Mouse (Mus musculus): ENCODE data around the gene Usp49. TPM values are rescaled to one million over a fixed set of nuclear protein-coding genes. Genes with fewer than 3 reads are reported as not detected.
"Not testable (repeated sequence)": the region's sequence is repeated elsewhere in the genome, so short reads cannot be mapped to it uniquely, and the experiment has no call there.

Usp49 gene
- total RNA-seq, 2 experiments from 2014 or later: 9.7 to 10.8 TPM

DNA sequence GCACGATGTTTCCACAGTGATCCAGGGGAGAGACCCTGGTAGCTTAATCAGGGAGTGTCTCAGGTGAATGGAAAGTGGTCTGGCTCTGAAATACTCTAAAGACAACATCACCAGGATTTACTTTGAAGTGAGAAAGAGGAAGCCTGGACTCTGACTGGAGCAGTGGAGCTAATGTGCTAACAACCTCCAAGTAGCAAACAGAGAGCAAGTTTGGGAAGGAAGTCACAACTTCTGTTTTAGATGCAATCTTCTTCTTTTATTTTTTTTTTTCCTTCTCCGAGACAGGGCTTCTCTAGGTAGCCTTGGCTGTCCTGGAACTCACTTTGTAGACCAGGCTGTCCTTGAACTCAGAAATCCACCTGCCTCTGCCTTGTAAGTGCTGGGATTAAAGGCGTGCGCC, 21.3 kb upstream of the Usp49 start:
- no peak for DNase-seq (ENCODE audit: low spot score in 2 of 2)

DNA sequence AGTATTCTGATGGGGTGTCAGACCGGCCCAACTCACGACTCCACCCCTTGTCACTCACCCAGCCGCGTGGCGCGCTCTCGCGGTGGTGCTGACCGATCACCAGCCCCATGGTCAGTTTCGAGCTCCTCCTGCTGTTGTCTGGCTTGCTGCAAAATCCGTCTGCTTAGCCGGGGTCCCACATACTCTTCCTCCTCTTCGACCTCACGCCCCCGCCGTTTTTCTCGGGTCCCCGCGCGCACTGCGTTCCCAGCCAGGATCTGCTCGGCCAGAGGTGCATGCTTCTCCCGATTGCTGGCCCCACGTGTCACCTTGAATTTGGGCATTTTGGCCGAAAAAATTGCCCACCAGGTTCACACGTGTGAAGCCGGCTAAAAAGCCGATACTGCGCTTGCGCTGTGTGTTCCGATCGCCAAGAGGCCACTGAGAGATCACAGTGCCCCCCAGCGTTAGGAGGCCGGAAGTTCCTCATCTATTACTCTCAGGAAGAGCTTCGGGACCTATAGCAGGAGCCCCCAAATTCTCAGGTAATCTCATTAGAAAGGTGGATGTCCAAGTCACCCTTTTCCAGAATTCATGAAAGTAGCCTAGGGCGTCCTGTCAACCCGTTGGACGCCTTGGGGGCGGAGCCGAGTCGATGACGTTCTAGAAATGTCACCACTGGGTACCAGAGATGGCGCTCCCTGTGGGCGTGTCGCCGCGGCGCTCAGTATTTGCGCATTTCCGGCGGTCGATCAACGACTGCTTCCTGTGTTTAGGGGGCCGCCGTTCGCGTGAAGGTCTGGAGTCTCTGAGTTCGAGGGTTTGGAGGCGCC, 19.4 kb upstream of the Usp49 start, which contains the start of the genes Bysl, Med20 and Gm20517:
Bysl (minus strand) TSS at position 644 of the 812 bp plus-strand sequence.
Med20 (plus strand) TSS at position 734 of the 812 bp plus-strand sequence.
Gm20517 (plus strand) TSS at position 741 of the 812 bp plus-strand sequence.
- peak; percentile 93 to 97 for DNase-seq (ENCODE audit: low spot score in 2 of 2)

DNA sequence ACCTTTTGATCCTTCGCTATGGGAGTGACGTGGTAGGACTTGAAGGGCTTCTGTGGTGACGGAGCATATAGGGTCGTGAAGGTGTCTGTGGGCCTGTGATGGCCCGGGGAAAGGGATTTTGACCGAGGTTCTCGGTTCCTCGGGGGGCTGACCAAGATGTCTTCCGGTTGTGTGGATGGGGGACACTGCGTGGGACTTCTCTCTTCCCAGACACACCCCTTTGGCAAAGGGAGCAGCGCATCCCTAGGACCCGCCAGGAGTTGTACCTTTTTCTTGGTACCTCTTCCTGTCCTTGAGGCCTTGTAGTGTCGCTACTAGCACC, 18.9 kb upstream of the Usp49 start:
- no peak for DNase-seq (ENCODE audit: low spot score in 2 of 2)

DNA sequence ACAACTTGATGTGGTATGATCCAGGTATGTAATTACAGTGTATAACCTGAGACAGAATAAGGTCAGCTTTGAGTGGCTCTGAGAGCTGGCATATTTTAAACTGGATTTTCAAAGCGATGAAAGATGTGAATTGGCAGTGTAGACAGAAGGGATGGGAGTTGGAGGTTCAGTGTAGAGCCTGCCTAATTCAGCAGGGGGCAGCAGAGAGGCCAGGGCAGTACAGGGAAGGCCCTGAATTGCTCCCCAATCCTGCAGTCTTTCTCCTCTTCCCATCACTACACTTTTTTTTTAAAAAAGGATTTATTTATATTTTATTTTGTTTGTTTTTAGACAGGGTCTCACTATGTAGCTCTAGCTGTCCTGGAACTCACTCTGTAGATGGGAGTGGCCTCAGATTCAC, 16.5 kb upstream of the Usp49 start:
- DNase-seq (ENCODE audit: low spot score in 2 of 2): peak in 1 of 2 experiments; percentile 47

GRCm38 (mm10) chr17:47616119-47616518, 14.4 kb upstream of the Usp49 start:
- DNase-seq (ENCODE audit: low spot score in 2 of 2): no peak

DNA sequence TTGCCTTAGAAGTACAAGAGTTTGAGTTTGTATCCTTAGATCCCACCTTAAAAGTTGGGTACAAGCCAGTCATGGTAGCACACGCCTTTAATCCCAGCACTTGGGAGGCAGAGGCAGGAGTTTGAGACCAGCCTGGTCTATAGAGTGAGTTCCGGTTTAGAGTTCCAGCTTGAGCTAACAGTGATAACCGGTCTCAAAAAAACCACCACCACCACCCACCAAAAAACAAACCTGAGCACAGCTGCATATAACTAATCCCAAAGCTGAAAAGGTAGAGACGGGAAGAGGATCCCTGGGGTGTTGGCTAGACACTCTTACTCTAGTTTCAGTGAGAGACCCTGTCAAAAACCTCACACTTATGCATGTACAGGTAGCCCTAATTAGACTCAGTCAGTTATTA, 13.8 kb upstream of the Usp49 start:
- DNase-seq (ENCODE audit: low spot score in 2 of 2): no peak

DNA sequence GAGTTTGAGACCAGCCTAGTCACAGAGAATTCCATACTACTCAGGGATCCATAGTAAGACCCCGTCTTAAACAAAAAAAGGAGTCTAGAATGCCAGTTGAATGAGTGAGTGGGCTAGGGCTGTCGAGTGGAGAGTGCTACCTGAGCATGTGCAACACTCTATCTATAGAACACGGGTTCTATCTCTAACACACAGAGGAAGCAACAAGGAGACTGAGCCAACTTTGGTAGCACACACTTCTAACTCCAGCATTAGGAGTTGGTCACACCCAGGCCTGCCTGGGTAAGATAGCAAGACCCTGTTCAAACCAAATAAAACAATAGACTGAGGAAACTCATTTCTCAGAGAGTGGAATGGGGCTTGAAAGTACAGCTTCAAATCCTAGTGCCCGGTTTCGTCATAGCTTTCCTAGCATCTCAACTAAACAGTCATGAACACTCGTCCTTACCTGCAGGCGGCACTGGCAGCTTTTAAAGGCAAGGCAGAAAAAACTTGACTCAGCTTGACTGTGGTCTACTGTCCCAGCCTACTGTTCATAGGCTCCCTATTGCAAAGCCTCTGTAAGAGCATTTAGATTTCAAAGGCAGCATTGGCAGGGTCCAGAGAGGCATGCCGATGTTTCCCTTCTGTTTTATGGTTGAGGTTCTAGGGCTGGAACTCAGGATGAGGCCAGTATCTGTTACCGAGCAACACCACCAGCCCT, 12.7 kb upstream of the Usp49 start:
- no peak for DNase-seq (ENCODE audit: low spot score in 2 of 2)

DNA sequence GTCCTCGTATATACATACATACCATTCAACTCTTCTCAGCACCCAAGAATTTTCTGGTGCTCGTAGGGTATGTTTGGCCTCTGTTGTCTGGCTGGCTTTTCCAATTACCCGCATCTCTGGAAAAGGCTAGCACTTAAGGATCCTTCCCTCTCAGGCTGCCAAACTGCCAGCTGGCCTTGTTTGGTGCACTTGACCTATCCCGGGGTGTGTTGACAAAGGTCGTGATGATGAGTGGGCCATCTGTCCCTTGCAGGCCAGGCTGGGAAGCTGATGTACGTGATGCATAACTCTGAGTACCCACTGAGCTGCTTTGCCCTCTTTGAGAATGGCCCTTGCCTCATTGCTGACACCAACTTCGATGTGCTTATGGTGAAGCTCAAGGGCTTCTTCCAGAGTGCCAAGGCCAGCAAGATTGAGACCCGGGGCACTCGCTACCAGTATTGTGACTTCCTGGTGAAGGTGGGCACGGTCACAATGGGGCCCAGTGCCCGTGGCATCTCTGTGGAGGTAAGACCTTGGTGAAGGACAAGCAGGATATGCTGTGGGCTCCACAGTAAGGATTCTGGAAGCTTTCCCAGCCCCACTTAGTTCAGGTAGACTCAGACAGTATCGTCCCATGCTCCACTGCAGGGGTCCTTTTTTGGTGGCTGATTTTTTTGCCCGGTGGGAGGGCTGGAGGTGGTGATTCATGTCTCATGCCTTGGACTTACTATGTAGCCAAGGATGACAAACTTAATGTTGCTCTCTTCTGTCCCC, 11.8 kb upstream of the Usp49 start:
- DNase-seq (ENCODE audit: low spot score in 2 of 2): no peak

DNA sequence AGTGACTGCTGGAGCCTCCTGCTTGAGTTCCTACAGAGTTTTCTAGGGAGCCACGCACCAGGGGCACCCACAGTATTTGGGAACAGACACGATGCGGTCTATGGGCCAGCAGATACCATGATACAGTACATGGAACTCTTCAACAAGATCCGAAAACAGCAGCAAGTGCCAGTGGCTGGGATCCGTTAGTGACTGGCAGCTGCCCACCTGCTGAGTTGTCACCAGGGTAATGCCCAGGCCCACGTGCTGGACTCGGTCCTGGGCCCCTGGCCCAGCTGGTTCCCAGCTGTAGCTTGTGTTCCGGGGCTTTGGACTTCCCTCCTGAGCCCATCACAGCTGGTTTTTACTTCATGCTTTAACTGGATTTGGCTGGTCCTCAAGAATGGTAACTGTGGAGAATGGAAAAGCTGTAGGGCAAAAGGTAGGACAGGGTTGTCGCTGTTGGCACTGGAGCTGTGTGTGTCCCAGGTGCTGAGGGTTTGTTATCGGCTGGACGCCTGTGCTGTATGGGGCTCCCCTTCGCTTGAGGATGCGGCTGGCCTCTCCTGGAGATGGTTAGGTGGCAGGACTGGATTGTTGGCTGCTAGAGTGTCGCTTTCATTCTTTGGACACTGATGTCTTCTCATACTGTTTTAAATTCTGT, 7.5 kb upstream of the Usp49 start:
- no peak for DNase-seq (ENCODE audit: low spot score in 2 of 2)

DNA sequence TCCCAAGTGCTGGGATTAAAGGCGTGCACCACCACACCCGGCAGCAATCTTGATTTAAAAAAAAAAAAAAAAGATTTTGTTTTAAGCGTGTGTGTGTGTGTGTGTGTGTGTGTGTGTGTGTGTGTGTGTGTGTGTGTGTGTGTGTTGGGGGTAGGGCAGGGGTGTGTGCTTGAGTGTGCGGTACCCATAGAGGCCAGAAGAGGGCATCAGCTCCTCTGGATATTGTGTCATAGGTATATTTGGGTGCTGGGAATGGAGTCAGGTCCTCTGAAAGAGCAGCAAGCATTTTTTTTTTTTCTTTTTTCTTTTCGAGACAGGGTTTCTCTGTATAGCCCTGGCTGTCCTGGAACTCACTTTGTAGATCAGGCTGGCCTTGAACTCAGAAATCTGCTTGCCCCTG, 5.9 kb upstream of the Usp49 start:
- DNase-seq (ENCODE audit: low spot score in 2 of 2): not testable (repeated sequence)

- DNase-seq (ENCODE audit: low spot score in 2 of 2): no peak
These were observed 5.4 kb upstream of the Usp49 start for GRCm38 (mm10) chr17:47625088-47625487.

DNA sequence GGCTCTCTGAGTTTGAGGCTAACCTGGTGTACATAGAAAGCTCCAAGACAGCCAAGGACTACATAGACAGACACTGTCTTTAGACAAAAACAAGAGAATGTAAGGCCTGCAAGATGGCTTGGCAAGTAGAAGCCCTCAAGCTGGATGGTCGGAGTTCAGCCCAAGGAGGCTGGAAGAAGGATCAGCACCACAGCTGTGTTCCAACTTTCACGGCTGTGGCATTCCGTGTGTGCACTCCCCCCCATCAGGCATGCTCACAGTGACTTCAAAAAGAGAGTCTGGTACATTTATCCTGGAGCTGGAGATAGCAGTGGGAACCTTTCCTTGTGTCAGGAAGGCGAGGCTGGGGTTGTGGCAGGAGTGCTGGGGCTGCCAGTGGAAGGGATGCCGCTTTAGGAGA, 4.5 kb upstream of the Usp49 start:
- no peak for DNase-seq (ENCODE audit: low spot score in 2 of 2)

- no peak for DNase-seq (ENCODE audit: low spot score in 2 of 2)
These were observed 2.7 kb upstream of the Usp49 start for GRCm38 (mm10) chr17:47627791-47628190.

- peak; percentile 87 to 96 for DNase-seq (ENCODE audit: low spot score in 2 of 2)
These were observed 1.4 kb upstream of the Usp49 start for GRCm38 (mm10) chr17:47628851-47629676.

- DNase-seq (ENCODE audit: low spot score in 2 of 2): peak; percentile 16 to 25
These were observed 493 bp upstream of the Usp49 start for GRCm38 (mm10) chr17:47629717-47630677.

GRCm38 (mm10) chr17:47632181-47632840, 1.8 kb downstream of the Usp49 start:
- no peak for DNase-seq (ENCODE audit: low spot score in 2 of 2)

- DNase-seq (ENCODE audit: low spot score in 2 of 2): no peak
These were observed 3.7 kb downstream of the Usp49 start for GRCm38 (mm10) chr17:47633999-47634770.

GRCm38 (mm10) chr17:47642992-47643391, 12.5 kb downstream of the Usp49 start:
- no peak for DNase-seq (ENCODE audit: low spot score in 2 of 2)
